Mouse (Mus musculus) brain, embryonic 14.5 days (tissue): ENCODE results near the gene Rab1a.

Source experiments
- CTCF ChIP-seq: fragments of 200-500 bp; IDR thresholded peaks from 2 replicates; pipeline ENCODE4 v1.5.1; 2012; ENCODE audit warnings: inconsistent platforms, mild to moderate bottlenecking, moderate library complexity, borderline replicate concordance; ENCODE audit not compliant: insufficient read depth, insufficient read length; ENCODE audit errors: extremely low read depth
- POLR2A ChIP-seq: fragments of 200-500 bp; IDR thresholded peaks from 2 replicates; pipeline ENCODE4 v1.6.1; 2012; ENCODE audit warnings: mild to moderate bottlenecking, inconsistent platforms, borderline replicate concordance; ENCODE audit not compliant: poor library complexity, insufficient read depth, insufficient read length, severe bottlenecking; ENCODE audit errors: extremely low read depth

DNA sequence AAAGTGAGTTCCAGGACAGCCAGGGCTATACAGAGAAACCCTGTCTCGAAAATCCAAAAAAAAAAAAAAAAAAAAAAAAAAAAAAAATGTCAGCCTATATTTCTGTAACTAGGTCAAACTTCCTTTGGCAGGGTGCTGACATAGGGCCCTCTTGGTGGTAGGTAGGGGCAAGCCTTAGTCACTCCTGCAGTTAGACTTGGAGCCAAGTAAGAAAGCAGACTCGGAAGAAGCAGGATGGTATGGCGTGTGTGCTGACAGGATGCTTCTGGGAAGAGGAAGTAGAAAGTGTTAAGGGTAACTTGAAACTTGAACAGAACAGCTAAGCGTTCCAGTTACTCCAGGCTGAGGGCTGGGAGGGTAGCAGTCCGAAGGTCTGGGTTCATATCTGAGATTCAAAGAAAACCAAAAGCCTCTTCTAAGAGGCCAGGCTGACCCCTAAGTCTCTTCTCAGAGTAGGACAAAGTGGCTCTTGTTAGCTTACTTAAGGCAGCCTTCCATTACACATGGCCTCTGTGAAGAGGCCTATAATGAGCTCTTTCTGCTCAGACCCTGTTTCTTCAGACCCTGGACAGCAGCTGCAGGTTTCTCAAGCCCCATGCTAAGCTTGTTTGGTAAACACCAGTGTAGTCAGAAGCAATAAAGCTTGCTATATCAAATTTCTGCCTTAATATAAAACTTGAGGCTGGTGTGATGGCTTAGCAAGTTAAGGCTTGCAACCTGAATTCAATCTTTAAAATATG is 31.0 kb downstream of the Rab1a start:
- TF ChIP-seq CTCF, result no peak
- TF ChIP-seq POLR2A, result no peak
